Mouse (Mus musculus) midbrain, embryonic 15.5 days (tissue): ENCODE results near the gene Hba-x. TPM values are rescaled to one million over a fixed set of nuclear protein-coding genes. Genes with fewer than 3 reads are reported as not detected.

Source experiments
- ATAC-seq: fragments of 200-750 bp; cut with Nextera tagmentation; replicated peaks from 2 replicates; pipeline ENCODE4 v1.8.0; 2017; ENCODE audit warnings: moderate TSS enrichment
- H3K27ac ChIP-seq: fragments of 300-500 bp; sonication (generic); 2 replicates; pipeline ENCODE4 v1.5.1; 2015; ENCODE audit warnings: mild to moderate bottlenecking, inconsistent platforms
- H3K27me3 ChIP-seq: fragments of 300-500 bp; sonication (generic); replicated peaks from 2 replicates; pipeline ENCODE4 v1.6.1; 2015; ENCODE audit warnings: inconsistent platforms
- H3K36me3 ChIP-seq: fragments of 300-500 bp; sonication (generic); replicated peaks from 2 replicates; pipeline ENCODE4 v1.6.1; 2015; ENCODE audit warnings: inconsistent platforms
- H3K4me1 ChIP-seq: fragments of 300-500 bp; sonication (generic); 2 replicates; pipeline ENCODE4 v1.6.1; 2015; ENCODE audit warnings: inconsistent platforms
- H3K4me2 ChIP-seq: fragments of 300-500 bp; sonication (generic); 2 replicates; pipeline ENCODE4 v1.6.1; 2015; ENCODE audit warnings: inconsistent platforms, mild to moderate bottlenecking, moderate library complexity
- H3K4me3 ChIP-seq: fragments of 300-500 bp; sonication (generic); 2 replicates; pipeline ENCODE4 v1.5.1; 2015; ENCODE audit warnings: mild to moderate bottlenecking, inconsistent platforms
- H3K9ac ChIP-seq: fragments of 300-500 bp; sonication (generic); 2 replicates; pipeline ENCODE4 v1.6.1; 2015; ENCODE audit warnings: mild to moderate bottlenecking, inconsistent platforms
- H3K9me3 ChIP-seq: fragments of 300-500 bp; sonication (generic); 2 replicates; pipeline ENCODE4 v1.6.1; 2016; ENCODE audit warnings: inconsistent platforms
- WGBS: fragments of 180-500 bp; shearing (Covaris S2); methylation state at CpG from one replicate; pipeline ENCODE4 v1.1.7; 2015; ENCODE audit warnings: mixed read lengths; 5-methylcytosine and 5-hydroxymethylcytosine counted together
- polyA plus RNA-seq: library from polyadenylated mRNA; unstranded; fragments of >200 nt; fragmentation: Nextera tagmentation; extraction: Ambion mirVana; gene quantifications from 2 replicates; pipeline ENCODE4 v1.2.1, GENCODE M21; 2015

The Hba-x gene
- polyA plus RNA-seq, 1 experiment from 2014 or later: 44.1 TPM

- no peak overlapping the region for H3K9ac ChIP-seq
- H3K9me3 ChIP-seq: no peaks in the 10 kb centered on the region
- H3K4me3 ChIP-seq: no peak overlapping the region
- H3K27ac ChIP-seq: no peak overlapping the region
- no peaks in the 10 kb centered on the region for H3K27me3 ChIP-seq
- WGBS: 95% methylated on average over 1 of the region's 1 CpGs
- H3K36me3 ChIP-seq: no peaks in the 10 kb centered on the region; the same call in 1 of the 2 replicates
- H3K4me1 ChIP-seq: no peaks in the 10 kb centered on the region
- H3K4me2 ChIP-seq: no peak overlapping the region
- ATAC-seq: no peak
Measured at GRCm38 (mm10) chr11:32256146-32256545, 20.1 kb upstream of the Hba-x start.

GRCm38 (mm10) chr11:32256566-32256965 is 19.6 kb upstream of the Hba-x start:
- no peak overlapping the region for H3K4me3 ChIP-seq
- no peak overlapping the region for H3K4me2 ChIP-seq
- H3K36me3 ChIP-seq: no peaks in the 10 kb centered on the region; the same call in 1 of the 2 replicates
- H3K4me1 ChIP-seq: no peaks in the 10 kb centered on the region
- H3K9ac ChIP-seq: no peak overlapping the region
- no peak overlapping the region for H3K27ac ChIP-seq
- H3K9me3 ChIP-seq: no peaks in the 10 kb centered on the region
- no peak for ATAC-seq
- H3K27me3 ChIP-seq: no peaks in the 10 kb centered on the region
- 93% methylated on average over 3 of the region's 3 CpGs for WGBS

GRCm38 (mm10) chr11:32262674-32263415 is 13.4 kb upstream of the Hba-x start:
- H3K4me2 ChIP-seq: no peak overlapping the region
- no peak overlapping the region for H3K9ac ChIP-seq
- no peaks in the 10 kb centered on the region for H3K9me3 ChIP-seq
- H3K36me3 ChIP-seq: no peaks in the 10 kb centered on the region
- H3K4me1 ChIP-seq: peaks cover 9% of the 10 kb centered on the region
- no peak for ATAC-seq
- no peak overlapping the region for H3K4me3 ChIP-seq
- H3K27ac ChIP-seq: no peak overlapping the region
- no peaks in the 10 kb centered on the region for H3K27me3 ChIP-seq
- WGBS: 90% methylated on average over 10 of the region's 10 CpGs

- no peak overlapping the region for H3K9ac ChIP-seq
- H3K4me1 ChIP-seq: peaks cover 14% of the 10 kb centered on the region
- no peak overlapping the region for H3K4me2 ChIP-seq
- no peak overlapping the region for H3K27ac ChIP-seq
- no peak for ATAC-seq
- H3K27me3 ChIP-seq: no peaks in the 10 kb centered on the region
- WGBS: 93% methylated on average over 3 of the region's 3 CpGs
- H3K4me3 ChIP-seq: no peak overlapping the region
- H3K36me3 ChIP-seq: no peaks in the 10 kb centered on the region
- no peaks in the 10 kb centered on the region for H3K9me3 ChIP-seq
Measured at GRCm38 (mm10) chr11:32265117-32265738, 11.0 kb upstream of the Hba-x start.

GRCm38 (mm10) chr11:32266194-32266593 is 10.0 kb upstream of the Hba-x start:
- no peaks in the 10 kb centered on the region for H3K36me3 ChIP-seq
- ATAC-seq: no peak
- H3K27ac ChIP-seq: no peak overlapping the region

GRCm38 (mm10) chr11:32266776-32267175 is 9.4 kb upstream of the Hba-x start:
- Histone ChIP-seq H3K27ac (peak overlapping the region; percentile 93), H3K9ac (peak overlapping the region; percentile 79), H3K4me2 (peak overlapping the region; percentile 54), H3K4me3 (peak overlapping the region; percentile 53), H3K36me3 (no peaks in the 10 kb centered on the region), H3K27me3 (no peaks in the 10 kb centered on the region), H3K4me1 (peaks cover 14% of the 10 kb centered on the region), H3K9me3 (no peaks in the 10 kb centered on the region)
- ATAC-seq: 0 out of 2 replicates have a peak, but pooled peaks have one; percentile 0
- WGBS: 28% methylated on average over 6 of the region's 6 CpGs

More at GRCm38 (mm10) chr11:32266194-32266593, 10.0 kb upstream of the Hba-x start:
- H3K4me2 ChIP-seq: no peak overlapping the region
- no peaks in the 10 kb centered on the region for H3K9me3 ChIP-seq
- WGBS: 93% methylated on average over 6 of the region's 6 CpGs
- no peaks in the 10 kb centered on the region for H3K27me3 ChIP-seq
- H3K4me3 ChIP-seq: no peak overlapping the region
- no peak overlapping the region for H3K9ac ChIP-seq
- peaks cover 14% of the 10 kb centered on the region for H3K4me1 ChIP-seq

- no peaks in the 10 kb centered on the region for H3K36me3 ChIP-seq
- H3K27ac ChIP-seq: peak within 1 kb of the TSS; percentile 93
- H3K4me2 ChIP-seq: peak within 1 kb of the TSS; percentile 54
- ATAC-seq: peak; percentile 99
- H3K27me3 ChIP-seq: no peaks in the 10 kb centered on the region
- H3K9me3 ChIP-seq: no peaks in the 10 kb centered on the region
- under 1% methylated on average over 49 of the region's 54 CpGs for WGBS
- peak within 1 kb of the TSS; percentile 53 for H3K4me3 ChIP-seq
- peak within 1 kb of the TSS; percentile 79 for H3K9ac ChIP-seq
- H3K4me1 ChIP-seq: peaks cover 14% of the 10 kb centered on the region
Measured at GRCm38 (mm10) chr11:32267188-32267884, 8.9 kb upstream of the Hba-x start, which contains the start of gene Nprl3. TSS of gene Nprl3 (minus strand) at chr11:32267707.

- ATAC-seq: peak; percentile 62
- WGBS: 23% methylated on average over 5 of the region's 5 CpGs
- H3K4me3 ChIP-seq: peak overlapping the region; percentile 53
Measured at GRCm38 (mm10) chr11:32267964-32268363, 8.2 kb upstream of the Hba-x start.

GRCm38 (mm10) chr11:32268952-32269351 is 7.2 kb upstream of the Hba-x start:
- peaks cover 14% of the 10 kb centered on the region for H3K4me1 ChIP-seq
- no peak overlapping the region for H3K4me3 ChIP-seq
- 83% methylated on average over 5 of the region's 5 CpGs for WGBS
- H3K27ac ChIP-seq: no peak overlapping the region
- no peak for ATAC-seq
- no peak overlapping the region for H3K4me2 ChIP-seq
- no peaks in the 10 kb centered on the region for H3K27me3 ChIP-seq
- H3K9me3 ChIP-seq: no peaks in the 10 kb centered on the region
- no peak overlapping the region for H3K9ac ChIP-seq
- H3K36me3 ChIP-seq: no peaks in the 10 kb centered on the region

More at GRCm38 (mm10) chr11:32267964-32268363, 8.2 kb upstream of the Hba-x start:
- Histone ChIP-seq H3K36me3 (no peaks in the 10 kb centered on the region), H3K9ac (peak overlapping the region; percentile 42), H3K27me3 (no peaks in the 10 kb centered on the region), H3K4me1 (peaks cover 14% of the 10 kb centered on the region), H3K27ac (peak overlapping the region; percentile 93; the same call in 1 of the 2 replicates), H3K9me3 (no peaks in the 10 kb centered on the region), H3K4me2 (peak overlapping the region; percentile 54)

- Histone ChIP-seq H3K27me3 (no peaks in the 10 kb centered on the region), H3K9ac (no peak overlapping the region), H3K4me2 (no peak overlapping the region), H3K9me3 (no peaks in the 10 kb centered on the region), H3K27ac (no peak overlapping the region), H3K4me3 (no peak overlapping the region), H3K4me1 (peaks cover 11% of the 10 kb centered on the region), H3K36me3 (no peaks in the 10 kb centered on the region)
- no peak for ATAC-seq
- 55% methylated on average over 4 of the region's 4 CpGs for WGBS
Measured at GRCm38 (mm10) chr11:32271178-32271577, 5.0 kb upstream of the Hba-x start.

GRCm38 (mm10) chr11:32277736-32278457 is 1.7 kb downstream of the Hba-x start:
- Histone ChIP-seq H3K4me3 (no peak overlapping the region), H3K36me3 (no peaks in the 10 kb centered on the region), H3K4me2 (no peak overlapping the region), H3K9ac (no peak overlapping the region), H3K27ac (no peak overlapping the region), H3K4me1 (no peaks in the 10 kb centered on the region), H3K27me3 (no peaks in the 10 kb centered on the region), H3K9me3 (no peaks in the 10 kb centered on the region)
- ATAC-seq: no peak
- 78% methylated on average over 21 of the region's 21 CpGs for WGBS
